ENCODE assay signal across 26 mouse cellular contexts in genomic region chr2:30044550-30044949, GRCm38 (mm10). TPM values are rescaled to one million over a fixed set of nuclear protein-coding genes. Genes with fewer than 3 reads are reported as not detected.
A peak's percentile ranks its signal among the peaks of the same experiment; 100 is the strongest.
DNase-seq lines count a peak whose midpoint lies in the region; ATAC-seq and TF ChIP-seq lines count a peak whose summit lies in the region.
"Had no signal": no experiment of that assay in that cellular context is flagged by ENCODE, and none has a peak within 500 bp of the region (broad histone marks: within the 10 kb centered on the region; RNA-seq: fewer than 3 reads in every experiment).

No protein-coding gene starts in this region.

- intact Hi-C loops in left cerebral cortex, postnatal 4 days (cut with DNase I) = no loop called here

- H3K36me3 ChIP-seq in E14TG2a.4 (ENCODE audit: insufficient read depth, low read length) (peaks cover 43% of the 10 kb centered on the region), ES-Bruce4 (ENCODE audit: control insufficient read depth, insufficient read depth, low read length, poor library complexity, severe bottlenecking) (no peaks in the 10 kb centered on the region)
- peaks cover 18% of the 10 kb centered on the region for H3K36me3 ChIP-seq in midbrain, embryonic 13.5 days

- peak; percentile 22; the same call in 1 of the 2 replicates for TF ChIP-seq CTCF in E14TG2a.4 (conservative IDR thresholded peaks at IDR 0.05; ENCODE audit: low read length)
- peak; percentile 43 for TF ChIP-seq CTCF in ES-Bruce4 (IDR thresholded peaks at IDR 0.05; ENCODE audit: low read depth, low read length)

- H3K4me3 ChIP-seq in E14TG2a.4 (replicated peaks; ENCODE audit: low read length) (no peak overlapping the region), ES-Bruce4 (ENCODE audit: low read depth, low read length) (no peak overlapping the region)
- H3K4me3 ChIP-seq in midbrain, embryonic 13.5 days (replicated peaks) = no peak overlapping the region
- H3K4me3 ChIP-seq: embryonic facial prominence, embryonic 13.5 days; embryonic facial prominence, embryonic 15.5 days; erythroblast, embryonic 14.5 days; forebrain, embryonic 10.5 days; forebrain, embryonic 12.5 days had no signal

- no peak for TF ChIP-seq POLR2A in ES-Bruce4 (IDR thresholded peaks at IDR 0.05; ENCODE audit: insufficient read depth, low read length)

- no peak overlapping the region for H3K4me2 ChIP-seq in midbrain, embryonic 13.5 days (replicated peaks)
- H3K4me2 ChIP-seq: embryonic facial prominence, embryonic 13.5 days; embryonic facial prominence, embryonic 15.5 days; forebrain, embryonic 12.5 days had no signal

- H3K9me3 ChIP-seq in E14TG2a.4 (ENCODE audit: low read length) (no peaks in the 10 kb centered on the region), ES-Bruce4 (replicated peaks; ENCODE audit: control insufficient read depth, insufficient read depth, low read length, poor library complexity, severe bottlenecking) (no peaks in the 10 kb centered on the region)
- H3K9me3 ChIP-seq in midbrain, embryonic 13.5 days = no peaks in the 10 kb centered on the region
- H3K9me3 ChIP-seq: embryonic facial prominence, embryonic 13.5 days; embryonic facial prominence, embryonic 15.5 days; forebrain, embryonic 10.5 days; forebrain, embryonic 12.5 days; G1E had no signal

- TF ChIP-seq EP300 in ES-Bruce4 (IDR thresholded peaks at IDR 0.05; ENCODE audit: insufficient read depth, low read depth, low read length) = no peak

- no peak overlapping the region for H3K9ac ChIP-seq in ES-Bruce4 (ENCODE audit: low read depth, poor library complexity, severe bottlenecking)
- H3K9ac ChIP-seq in midbrain, embryonic 13.5 days (replicated peaks) = no peak overlapping the region
- H3K9ac ChIP-seq: embryonic facial prominence, embryonic 13.5 days; embryonic facial prominence, embryonic 15.5 days; forebrain, embryonic 12.5 days had no signal

- H3K4me1 ChIP-seq in E14TG2a.4 (replicated peaks; ENCODE audit: low read depth, low read length) = peaks cover 86% of the 10 kb centered on the region
- H3K4me1 ChIP-seq in ES-Bruce4 (ENCODE audit: control insufficient read depth, insufficient read depth, low read length) = peaks cover 2% of the 10 kb centered on the region
- H3K4me1 ChIP-seq in midbrain, embryonic 13.5 days (replicated peaks) = peaks cover 11% of the 10 kb centered on the region; the same call in 1 of the 2 replicates

- no peak overlapping the region for H3K27ac ChIP-seq in ES-Bruce4 (ENCODE audit: insufficient read depth, low read length)
- H3K27ac ChIP-seq in midbrain, embryonic 13.5 days = no peak overlapping the region
- H3K27ac ChIP-seq: embryonic facial prominence, embryonic 13.5 days; embryonic facial prominence, embryonic 15.5 days; forebrain, embryonic 10.5 days; forebrain, embryonic 12.5 days had no signal

- 85% methylated on average over 5 of the region's 5 CpGs for WGBS in midbrain, embryonic 13.5 days

- ATAC-seq in midbrain, embryonic 13.5 days = no peak
- ATAC-seq: CD4-positive, CD25-positive, alpha-beta regulatory T cell, adult 4 months; forebrain, embryonic 14.5 days; forebrain, embryonic 16.5 days had no signal

- H3K27me3 ChIP-seq in E14TG2a.4 (ENCODE audit: insufficient read depth, low read length) (no peaks in the 10 kb centered on the region), ES-Bruce4 (ENCODE audit: control insufficient read depth, insufficient read depth, low read length, poor library complexity, severe bottlenecking) (no peaks in the 10 kb centered on the region)
- no peaks in the 10 kb centered on the region for H3K27me3 ChIP-seq in midbrain, embryonic 13.5 days
- H3K27me3 ChIP-seq: CH12.LX; embryonic facial prominence, embryonic 13.5 days; embryonic facial prominence, embryonic 15.5 days; forebrain, embryonic 12.5 days had no signal

- peak; percentile 63 for DNase-seq in R1 (ENCODE audit: low read depth, low spot score)
- no peak for DNase-seq in left cerebral cortex, postnatal 4 days
- DNase-seq in B cell, adult 2 months = no peak
- DNase-seq: adrenal gland, adult 2 months; adrenal gland, postnatal 10 days; adrenal gland, postnatal 25 days; cerebellum, adult 11 months; cerebellum, adult 18-20 months; cerebellum, adult 8-10 months; cerebellum, adult 9-11 months; cerebellum, postnatal 14 days; cerebellum, postnatal 36 days; embryo, embryonic 11 days had no signal

RNA-seq across cellular contexts. Expression of gene Wdr34, which starts 4.1 kb away (rescaled TPM):
- polyA plus RNA-seq in ES-Bruce4 (2011; ENCODE audit: insufficient read depth, insufficient read length, low read depth, missing spikeins) = 20.6 and 22.2 TPM in 2 replicates
- polyA plus RNA-seq in midbrain, embryonic 13.5 days (2015; fragmentation: Nextera tagmentation; extraction: Ambion mirVana) = 59.6 and 62.3 TPM in 2 replicates
- 10 to 100 TPM; 61.4 to 71.8 TPM for total RNA-seq in left cerebral cortex, postnatal 4 days (2021)

RNA-seq across cellular contexts. Expression of gene Set, which starts 12.6 kb away (rescaled TPM):
- polyA plus RNA-seq in ES-Bruce4 (2011; ENCODE audit: insufficient read depth, insufficient read length, low read depth, missing spikeins) = 1,058 and 1,233 TPM in 2 replicates
- polyA plus RNA-seq in midbrain, embryonic 13.5 days (2015; fragmentation: Nextera tagmentation; extraction: Ambion mirVana) = 448 and 482 TPM in 2 replicates
- 100 to 1,000 TPM; 323 to 344 TPM for total RNA-seq in left cerebral cortex, postnatal 4 days (2021)

RNA-seq across cellular contexts. Expression of gene Pkn3, which starts 32.9 kb away (rescaled TPM):
- polyA plus RNA-seq in ES-Bruce4 (2011; ENCODE audit: insufficient read depth, insufficient read length, low read depth, missing spikeins) = 15.2 and 17.2 TPM in 2 replicates
- 2.8 and 3.8 TPM in 2 replicates for polyA plus RNA-seq in midbrain, embryonic 13.5 days (2015; fragmentation: Nextera tagmentation; extraction: Ambion mirVana)
- total RNA-seq in left cerebral cortex, postnatal 4 days (2021) = 1 to 10 TPM; 2.1 to 2.6 TPM

RNA-seq across cellular contexts. Expression of gene Zdhhc12, which starts 48.9 kb away (rescaled TPM):
- polyA plus RNA-seq in ES-Bruce4 (2011; ENCODE audit: insufficient read depth, insufficient read length, low read depth, missing spikeins) = 39.0 and 41.2 TPM in 2 replicates
- polyA plus RNA-seq in midbrain, embryonic 13.5 days (2015; fragmentation: Nextera tagmentation; extraction: Ambion mirVana) = 18.9 and 19.0 TPM in 2 replicates
- 10 to 100 TPM; 14.9 to 15.6 TPM for total RNA-seq in left cerebral cortex, postnatal 4 days (2021)
